Mouse (Mus musculus) liver, postnatal 0 days (tissue): ENCODE data around the gene Klk7.

ENCODE experiments used
- CTCF ChIP-seq: sonication (generic); IDR thresholded peaks from 2 replicates; pipeline ENCODE4 v1.5.1; 2016; ENCODE audit warnings: antibody characterized with exemption, low read depth
- EP300 ChIP-seq: IDR thresholded peaks from 2 replicates; pipeline ENCODE4 v1.6.1; 2016; ENCODE audit warnings: antibody characterized with exemption, low read depth, mild to moderate bottlenecking

DNA sequence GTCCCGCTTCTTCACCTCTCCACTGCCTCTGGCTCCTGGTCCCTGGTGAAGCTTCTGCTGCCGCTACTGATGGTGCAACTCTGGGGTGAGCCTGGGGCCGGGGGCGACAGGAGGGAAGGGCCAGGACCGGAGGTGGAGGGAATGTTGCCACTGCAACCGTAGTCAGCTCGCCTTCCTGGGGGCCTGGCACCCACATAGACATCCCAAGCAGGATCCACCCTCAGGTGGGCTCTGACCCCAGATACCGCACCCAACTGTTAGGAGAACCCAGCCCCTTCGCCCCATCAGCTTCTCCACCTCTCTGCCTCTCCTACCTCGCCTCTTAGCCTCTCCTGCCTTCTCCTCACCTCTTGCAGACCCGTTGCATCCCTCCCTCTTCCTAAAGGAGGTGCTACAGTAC lies 29.6 kb upstream of the Klk7 start:
- TF ChIP-seq CTCF (no peak), EP300 (no peak)
